Mouse (Mus musculus): ENCODE results near the gene Apobec4. TPM values are rescaled to one million over a fixed set of nuclear protein-coding genes. Genes with fewer than 3 reads are reported as not detected.

The Apobec4 gene
- polyA plus RNA-seq, 1 experiment from 2014 or later, result not detected

DNA sequence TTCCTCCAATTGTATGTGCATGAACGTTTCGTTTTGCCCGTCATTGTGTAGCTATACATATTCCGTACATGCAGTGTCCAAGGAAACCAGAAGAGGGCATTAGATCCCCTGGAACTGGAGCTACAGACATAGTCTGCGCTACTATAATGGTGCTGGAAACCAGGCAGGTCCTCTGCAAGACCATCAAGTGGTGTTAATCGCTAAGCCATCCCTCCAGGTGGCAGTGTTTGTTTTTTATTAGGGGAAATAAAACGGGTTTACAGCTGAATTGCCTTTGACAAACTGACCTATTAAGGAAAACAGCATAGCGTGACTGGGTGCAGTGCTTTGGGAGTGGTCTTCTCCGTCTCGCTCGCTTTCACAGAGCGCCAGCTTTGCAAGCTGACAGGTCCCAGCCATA is 39.9 kb downstream of the Apobec4 start:
- WGBS, result 30% methylated on average over 12 of the region's 12 CpGs
- Histone ChIP-seq H3K4me1 (ENCODE audit: control insufficient read depth, insufficient read depth, low read length) (no peaks in the 10 kb centered on the region; the same call in 1 of the 2 replicates), H3K9me3 (replicated peaks; ENCODE audit: control insufficient read depth, low read length) (no peaks in the 10 kb centered on the region), H3K27me3 (ENCODE audit: control insufficient read depth, insufficient read depth, low read length) (no peaks in the 10 kb centered on the region), H3K4me3 (ENCODE audit: low read depth, low read length) (no peak overlapping the region), H3K4me2 (ENCODE audit: low read depth, low read length) (no peak overlapping the region), H3K27ac (replicated peaks; ENCODE audit: low read depth, low read length) (no peak overlapping the region), H3K9ac (replicated peaks; ENCODE audit: low read length) (no peak overlapping the region), H3K36me3 (replicated peaks; ENCODE audit: control insufficient read depth, insufficient read depth, low read depth, low read length) (no peaks in the 10 kb centered on the region)
- ATAC-seq (replicated peaks; ENCODE audit: insufficient number of reproducible peaks, low FRiP score, low TSS enrichment, low read depth), result no peak
- peak; percentile 72 for DNase-seq (ENCODE audit: low spot score)

DNA sequence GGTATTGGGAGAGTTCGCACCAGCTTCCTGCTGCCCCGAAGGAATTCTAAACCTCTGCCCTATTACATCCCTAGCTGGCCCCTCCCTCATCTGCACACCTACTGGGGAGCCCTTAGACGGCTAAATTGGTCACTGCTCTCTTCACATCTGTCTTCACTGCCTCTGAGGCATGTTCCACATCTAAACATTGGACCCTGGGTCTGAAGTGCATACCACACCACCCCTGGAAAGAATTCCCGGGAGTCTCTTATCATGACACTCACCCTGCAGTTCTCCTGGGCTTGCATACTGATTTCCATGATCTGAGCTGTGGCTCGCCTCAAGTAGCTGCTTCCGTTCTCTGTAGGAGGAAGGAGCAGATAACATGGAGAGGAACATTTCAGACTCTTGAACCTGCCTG is 40.5 kb downstream of the Apobec4 start:
- H3K36me3 ChIP-seq (replicated peaks; ENCODE audit: control insufficient read depth, insufficient read depth, low read depth, low read length), result no peaks in the 10 kb centered on the region
- WGBS, result 24% methylated on average over 6 of the region's 6 CpGs
- H3K27ac ChIP-seq (replicated peaks; ENCODE audit: low read depth, low read length), result no peak overlapping the region
- ATAC-seq (replicated peaks; ENCODE audit: insufficient number of reproducible peaks, low FRiP score, low TSS enrichment, low read depth), result no peak
- H3K9ac ChIP-seq (replicated peaks; ENCODE audit: low read length), result no peak overlapping the region
- no peaks in the 10 kb centered on the region for H3K27me3 ChIP-seq (ENCODE audit: control insufficient read depth, insufficient read depth, low read length)
- no peaks in the 10 kb centered on the region for H3K9me3 ChIP-seq (replicated peaks; ENCODE audit: control insufficient read depth, low read length)
- H3K4me3 ChIP-seq (ENCODE audit: low read depth, low read length), result no peak overlapping the region
- H3K4me2 ChIP-seq (ENCODE audit: low read depth, low read length), result no peak overlapping the region
- DNase-seq (ENCODE audit: low spot score), result no peak
- no peaks in the 10 kb centered on the region; the same call in 1 of the 2 replicates for H3K4me1 ChIP-seq (ENCODE audit: control insufficient read depth, insufficient read depth, low read length)

DNA sequence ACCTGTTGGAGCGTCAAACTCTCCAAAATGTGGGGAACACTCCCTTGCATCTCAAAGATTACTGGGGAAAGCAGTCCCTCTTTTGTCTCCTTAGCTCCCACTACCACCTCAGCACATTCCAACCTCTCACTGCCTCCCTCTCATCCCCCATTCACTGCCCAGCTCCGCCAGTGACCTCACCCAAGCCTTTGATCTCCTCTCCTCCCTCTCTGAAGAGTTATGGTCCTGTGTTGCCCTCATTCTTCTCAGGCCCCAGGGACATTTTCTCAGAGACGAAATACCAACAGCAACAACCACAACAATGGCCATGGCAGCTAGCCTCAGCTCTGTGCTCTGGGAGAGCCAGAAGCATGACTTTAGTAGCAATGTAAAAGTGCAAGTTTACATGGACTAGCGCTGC is 40.9 kb downstream of the Apobec4 start:
- H3K9ac ChIP-seq (replicated peaks; ENCODE audit: low read length), result no peak overlapping the region
- no peak overlapping the region for H3K27ac ChIP-seq (replicated peaks; ENCODE audit: low read depth, low read length)
- WGBS, result 28% methylated on average over 4 of the region's 4 CpGs
- H3K9me3 ChIP-seq (replicated peaks; ENCODE audit: control insufficient read depth, low read length), result no peaks in the 10 kb centered on the region
- no peak overlapping the region for H3K4me3 ChIP-seq (ENCODE audit: low read depth, low read length)
- H3K27me3 ChIP-seq (ENCODE audit: control insufficient read depth, insufficient read depth, low read length), result no peaks in the 10 kb centered on the region
- H3K36me3 ChIP-seq (replicated peaks; ENCODE audit: control insufficient read depth, insufficient read depth, low read depth, low read length), result no peaks in the 10 kb centered on the region
- no peak for ATAC-seq (replicated peaks; ENCODE audit: insufficient number of reproducible peaks, low FRiP score, low TSS enrichment, low read depth)
- H3K4me2 ChIP-seq (ENCODE audit: low read depth, low read length), result no peak overlapping the region
- H3K4me1 ChIP-seq (ENCODE audit: control insufficient read depth, insufficient read depth, low read length), result no peaks in the 10 kb centered on the region; the same call in 1 of the 2 replicates
- DNase-seq (ENCODE audit: low spot score), result no peak

GRCm38 (mm10) chr1:152792736-152793494 is 42.6 kb downstream of the Apobec4 start:
- DNase-seq (ENCODE audit: low spot score) (peak; percentile 8), ATAC-seq (replicated peaks; ENCODE audit: insufficient number of reproducible peaks, low FRiP score, low TSS enrichment, low read depth) (0 out of 2 replicates have a peak, but pooled peaks have one; percentile 8)
- Histone ChIP-seq H3K36me3 (replicated peaks; ENCODE audit: control insufficient read depth, insufficient read depth, low read depth, low read length) (no peaks in the 10 kb centered on the region), H3K4me1 (ENCODE audit: control insufficient read depth, insufficient read depth, low read length) (no peaks in the 10 kb centered on the region; the same call in 1 of the 2 replicates), H3K9ac (replicated peaks; ENCODE audit: low read length) (no peak overlapping the region), H3K27me3 (ENCODE audit: control insufficient read depth, insufficient read depth, low read length) (no peaks in the 10 kb centered on the region), H3K4me2 (ENCODE audit: low read depth, low read length) (no peak overlapping the region), H3K9me3 (replicated peaks; ENCODE audit: control insufficient read depth, low read length) (no peaks in the 10 kb centered on the region), H3K27ac (replicated peaks; ENCODE audit: low read depth, low read length) (no peak overlapping the region), H3K4me3 (ENCODE audit: low read depth, low read length) (no peak overlapping the region)
- 16% methylated on average over 12 of the region's 12 CpGs for WGBS

DNA sequence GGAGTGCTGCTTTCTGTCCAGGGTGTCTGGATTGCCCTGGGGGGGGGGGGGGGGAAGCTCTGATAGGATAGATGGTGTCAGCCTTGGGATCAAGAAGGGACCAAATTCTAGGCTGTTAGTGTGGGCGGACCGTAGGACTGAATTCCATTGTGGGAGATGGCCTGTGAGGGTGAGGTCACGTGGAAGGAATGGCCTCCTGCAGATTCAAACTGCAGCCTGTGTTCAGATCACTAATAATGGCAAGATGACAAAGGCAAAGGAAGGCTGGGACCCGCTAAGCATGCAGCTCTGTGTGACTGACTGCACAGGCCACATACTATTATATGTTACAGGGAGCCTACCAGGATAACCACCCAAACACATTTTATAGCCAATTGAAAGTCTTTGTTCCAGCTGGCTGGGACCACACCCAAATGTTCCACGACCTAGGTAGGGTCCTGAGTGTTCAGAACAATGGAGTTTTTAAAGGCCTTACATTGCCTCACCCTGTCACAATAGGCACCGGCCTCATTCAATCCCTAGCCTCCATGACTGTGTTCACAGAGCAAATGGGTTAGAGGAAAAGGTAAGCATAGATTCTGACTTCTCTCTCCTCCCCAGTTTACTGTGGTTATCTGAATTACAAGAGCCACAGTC is 43.3 kb downstream of the Apobec4 start:
- no peaks in the 10 kb centered on the region for H3K9me3 ChIP-seq (replicated peaks; ENCODE audit: control insufficient read depth, low read length)
- H3K4me3 ChIP-seq (ENCODE audit: low read depth, low read length), result no peak overlapping the region
- ATAC-seq (replicated peaks; ENCODE audit: insufficient number of reproducible peaks, low FRiP score, low TSS enrichment, low read depth) (peak; percentile 35; the same call in 1 of the 2 replicates), DNase-seq (ENCODE audit: low spot score) (no peak)
- H3K27me3 ChIP-seq (ENCODE audit: control insufficient read depth, insufficient read depth, low read length), result no peaks in the 10 kb centered on the region
- H3K36me3 ChIP-seq (replicated peaks; ENCODE audit: control insufficient read depth, insufficient read depth, low read depth, low read length), result no peaks in the 10 kb centered on the region
- H3K27ac ChIP-seq (replicated peaks; ENCODE audit: low read depth, low read length), result no peak overlapping the region
- no peak overlapping the region for H3K9ac ChIP-seq (replicated peaks; ENCODE audit: low read length)
- no peaks in the 10 kb centered on the region; the same call in 1 of the 2 replicates for H3K4me1 ChIP-seq (ENCODE audit: control insufficient read depth, insufficient read depth, low read length)
- no peak overlapping the region for H3K4me2 ChIP-seq (ENCODE audit: low read depth, low read length)
- 37% methylated on average over 6 of the region's 6 CpGs for WGBS

GRCm38 (mm10) chr1:152795688-152796255 is 45.4 kb downstream of the Apobec4 start:
- no peaks in the 10 kb centered on the region for H3K36me3 ChIP-seq (replicated peaks; ENCODE audit: control insufficient read depth, insufficient read depth, low read depth, low read length)
- H3K9me3 ChIP-seq (replicated peaks; ENCODE audit: control insufficient read depth, low read length), result no peaks in the 10 kb centered on the region
- H3K4me2 ChIP-seq (ENCODE audit: low read depth, low read length), result no peak overlapping the region
- H3K9ac ChIP-seq (replicated peaks; ENCODE audit: low read length), result no peak overlapping the region
- no peak for DNase-seq (ENCODE audit: low spot score)
- 76% methylated on average over 8 of the region's 8 CpGs for WGBS
- H3K4me3 ChIP-seq (ENCODE audit: low read depth, low read length), result no peak overlapping the region
- ATAC-seq (replicated peaks; ENCODE audit: insufficient number of reproducible peaks, low FRiP score, low TSS enrichment, low read depth), result no peak
- H3K27me3 ChIP-seq (ENCODE audit: control insufficient read depth, insufficient read depth, low read length), result no peaks in the 10 kb centered on the region
- no peak overlapping the region for H3K27ac ChIP-seq (replicated peaks; ENCODE audit: low read depth, low read length)
- no peaks in the 10 kb centered on the region; the same call in 1 of the 2 replicates for H3K4me1 ChIP-seq (ENCODE audit: control insufficient read depth, insufficient read depth, low read length)

GRCm38 (mm10) chr1:152796683-152797263 is 46.4 kb downstream of the Apobec4 start:
- Histone ChIP-seq H3K27me3 (ENCODE audit: control insufficient read depth, insufficient read depth, low read length) (no peaks in the 10 kb centered on the region), H3K4me1 (ENCODE audit: control insufficient read depth, insufficient read depth, low read length) (no peaks in the 10 kb centered on the region), H3K36me3 (replicated peaks; ENCODE audit: control insufficient read depth, insufficient read depth, low read depth, low read length) (no peaks in the 10 kb centered on the region), H3K4me3 (ENCODE audit: low read depth, low read length) (no peak overlapping the region), H3K27ac (replicated peaks; ENCODE audit: low read depth, low read length) (no peak overlapping the region), H3K9me3 (replicated peaks; ENCODE audit: control insufficient read depth, low read length) (no peaks in the 10 kb centered on the region), H3K9ac (replicated peaks; ENCODE audit: low read length) (no peak overlapping the region), H3K4me2 (ENCODE audit: low read depth, low read length) (no peak overlapping the region)
- 84% methylated on average over 8 of the region's 8 CpGs for WGBS
- no peak for ATAC-seq (replicated peaks; ENCODE audit: insufficient number of reproducible peaks, low FRiP score, low TSS enrichment, low read depth)
- no peak for DNase-seq (ENCODE audit: low spot score)
